Mouse (Mus musculus): Measurements from ENCODE around the gene Actl7b.

DNA sequence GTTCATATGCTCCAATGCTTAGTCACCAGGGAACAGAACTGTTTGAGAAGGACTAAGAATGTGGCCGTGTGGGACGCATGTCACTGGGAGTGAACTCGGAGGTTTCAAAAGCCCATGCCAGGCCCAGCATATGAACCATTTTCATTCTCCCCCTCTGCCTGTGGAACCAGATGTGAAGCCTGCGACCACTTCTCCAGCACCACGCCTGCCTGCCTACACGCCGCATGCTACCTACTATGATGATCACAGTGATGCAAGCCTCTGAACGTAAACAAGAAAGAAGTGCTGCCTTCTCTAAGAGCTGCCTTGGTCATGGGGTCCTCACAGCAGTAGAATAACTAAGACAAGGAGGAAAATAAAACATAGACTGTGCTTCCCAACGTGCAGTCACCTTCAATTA is 6.2 kb upstream of the Actl7b start:
- TF ChIP-seq POLR2A (IDR thresholded peaks at IDR 0.05; ENCODE audit: control insufficient read depth, low read depth, low read length) (no peak), CTCF (IDR thresholded peaks at IDR 0.05; ENCODE audit: control insufficient read depth, insufficient read depth, insufficient replicate concordance, low read depth, low read length) (no peak)
